Mouse (Mus musculus) CH12.LX (cell line): Measurements from ENCODE around the gene Carmil1. TPM values are rescaled to one million over a fixed set of nuclear protein-coding genes. Genes with fewer than 3 reads are reported as not detected.

Experiments used
- DNase-seq: peaks from one replicate; pipeline ENCODE4 v3.0.0-alpha.2; 2013; ENCODE audit errors: extremely low read depth
- H3K27ac ChIP-seq: 2 replicates; pipeline ENCODE4 v1.5.1; 2012; ENCODE audit warnings: low read depth, mild to moderate bottlenecking, control low read depth, moderate library complexity; ENCODE audit not compliant: insufficient read depth
- H3K27me3 ChIP-seq: replicated peaks from 2 replicates; pipeline ENCODE3; 2012; ENCODE audit warnings: inconsistent platforms
- H3K36me3 ChIP-seq, 2 experiments: replicated peaks in 1 of 2; 2 replicates each; pipeline versions ENCODE3 to v1.6.1; 2012; ENCODE audit warnings: inconsistent platforms in 1 of 2, low read length in 1 of 2, mild to moderate bottlenecking in 1 of 2, mixed read lengths in 1 of 2, moderate library complexity in 1 of 2; ENCODE audit not compliant: control insufficient read depth in 1 of 2, insufficient read depth in 1 of 2
- H3K4me1 ChIP-seq, 2 experiments: 2 replicates each; pipeline ENCODE4 v1.6.1; 2012; ENCODE audit warnings: inconsistent platforms in 1 of 2, moderate library complexity in 1 of 2; ENCODE audit not compliant: insufficient read depth in 2 of 2, control insufficient read depth in 1 of 2
- H3K4me2 ChIP-seq: 2 replicates; pipeline ENCODE4 v1.6.1; 2012; ENCODE audit warnings: low read depth, mild to moderate bottlenecking, control low read depth; ENCODE audit not compliant: poor library complexity, insufficient read depth, severe bottlenecking
- H3K4me3 ChIP-seq, 3 experiments: fragments of 150-350 bp in 1 of 3; sonication (generic) in 1 of 3; replicated peaks in 1 of 3; 2 replicates each; pipeline versions ENCODE3 to v1.5.1; 2011 to 2012; ENCODE audit warnings: low read depth in 2 of 3, low read length in 2 of 3, mild to moderate bottlenecking in 2 of 3, moderate library complexity in 2 of 3, control low read depth in 1 of 3, improper control_type of control experiment in 1 of 3, inconsistent platforms in 1 of 3, mixed read lengths in 1 of 3; ENCODE audit not compliant: poor library complexity in 1 of 3
- H3K79me2 ChIP-seq: replicated peaks from 2 replicates; pipeline ENCODE4 v1.6.1; 2012; ENCODE audit warnings: mild to moderate bottlenecking, moderate library complexity; ENCODE audit not compliant: control insufficient read depth, poor library complexity, insufficient read depth, severe bottlenecking; ENCODE audit errors: extremely low read depth
- H3K9ac ChIP-seq: 2 replicates; pipeline ENCODE4 v1.6.1; 2012; ENCODE audit warnings: low read depth, mild to moderate bottlenecking, control low read depth, moderate library complexity; ENCODE audit not compliant: insufficient read depth
- H3K9me3 ChIP-seq: replicated peaks from 2 replicates; pipeline ENCODE3; 2012; ENCODE audit warnings: low read length, inconsistent platforms, mixed read lengths
- CHD1 ChIP-seq: IDR thresholded peaks from 2 replicates; pipeline ENCODE4 v1.6.1; 2012; ENCODE audit warnings: low read depth, low read length, improper control_type of control experiment, inconsistent platforms
- ELF1 ChIP-seq: IDR thresholded peaks from 2 replicates; pipeline ENCODE4 v1.6.1; 2014; ENCODE audit warnings: low read depth, mild to moderate bottlenecking, inconsistent platforms, low read length, improper control_type of control experiment
- GABPA ChIP-seq: IDR thresholded peaks from 2 replicates; pipeline ENCODE4 v1.6.1; 2012; ENCODE audit warnings: low read depth, low read length, improper control_type of control experiment, inconsistent platforms; ENCODE audit not compliant: insufficient replicate concordance
- HCFC1 ChIP-seq: IDR thresholded peaks from 2 replicates; pipeline ENCODE4 v1.6.1; 2012; ENCODE audit warnings: low read depth, mild to moderate bottlenecking, inconsistent platforms, low read length, improper control_type of control experiment
- JUN ChIP-seq: IDR thresholded peaks from 2 replicates; pipeline ENCODE4 v1.6.1; 2011; ENCODE audit warnings: low read depth, mild to moderate bottlenecking, low read length, improper control_type of control experiment, moderate library complexity; ENCODE audit not compliant: insufficient read depth
- JUND ChIP-seq: conservative IDR thresholded peaks from 2 replicates; pipeline ENCODE4 v1.6.1; 2011; ENCODE audit warnings: low read depth, low read length, improper control_type of control experiment
- MAFK ChIP-seq: IDR thresholded peaks from 2 replicates; pipeline ENCODE4 v1.6.1; 2011; ENCODE audit warnings: low read length, improper control_type of control experiment; ENCODE audit not compliant: insufficient replicate concordance
- MAZ ChIP-seq: IDR thresholded peaks from 2 replicates; pipeline ENCODE4 v1.6.1; 2012; ENCODE audit warnings: low read depth, mild to moderate bottlenecking, inconsistent platforms, low read length, improper control_type of control experiment, moderate library complexity
- MEF2A ChIP-seq: IDR thresholded peaks from 2 replicates; pipeline ENCODE4 v1.6.1; 2014; ENCODE audit warnings: low read depth, mild to moderate bottlenecking, inconsistent platforms, low read length, improper control_type of control experiment, borderline replicate concordance
- NELFE ChIP-seq: IDR thresholded peaks from 2 replicates; pipeline ENCODE4 v1.6.1; 2011; ENCODE audit warnings: low read depth, low read length, improper control_type of control experiment
- NRF1 ChIP-seq: IDR thresholded peaks from 2 replicates; pipeline ENCODE4 v1.6.1; 2014; ENCODE audit warnings: low read depth, mild to moderate bottlenecking, inconsistent platforms, low read length, improper control_type of control experiment, moderate library complexity
- POLR2A ChIP-seq: IDR thresholded peaks from 2 replicates; pipeline ENCODE4 v1.6.1; 2011; ENCODE audit warnings: low read depth, mild to moderate bottlenecking, improper control_type of control experiment, low read length
- RAD21 ChIP-seq: IDR thresholded peaks from 2 replicates; pipeline ENCODE4 v1.6.1; 2011; ENCODE audit warnings: low read depth, mild to moderate bottlenecking, low read length, improper control_type of control experiment, moderate library complexity
- TBP ChIP-seq: conservative IDR thresholded peaks from 2 replicates; pipeline ENCODE4 v1.6.1; 2011; ENCODE audit warnings: low read depth, low read length, improper control_type of control experiment
- TCF12 ChIP-seq: IDR thresholded peaks from 2 replicates; pipeline ENCODE4 v1.6.1; 2014; ENCODE audit warnings: low read depth, mild to moderate bottlenecking, inconsistent platforms, low read length, improper control_type of control experiment
- UBTF ChIP-seq: IDR thresholded peaks from 2 replicates; pipeline ENCODE4 v1.6.1; 2012; ENCODE audit warnings: low read depth, mild to moderate bottlenecking, inconsistent platforms, low read length, improper control_type of control experiment, moderate library complexity
- USF2 ChIP-seq: conservative IDR thresholded peaks from 2 replicates; pipeline ENCODE4 v1.6.1; 2011; ENCODE audit warnings: low read depth, low read length, improper control_type of control experiment
- ZKSCAN1 ChIP-seq: IDR thresholded peaks from 2 replicates; pipeline ENCODE4 v1.6.1; 2012; ENCODE audit warnings: low read depth, inconsistent platforms, low read length, improper control_type of control experiment, borderline replicate concordance
- ZMIZ1 ChIP-seq: IDR thresholded peaks from 2 replicates; pipeline ENCODE4 v1.6.1; 2012; ENCODE audit warnings: low read depth, mild to moderate bottlenecking, inconsistent platforms, low read length, improper control_type of control experiment
- ZNF384 ChIP-seq: IDR thresholded peaks from 2 replicates; pipeline ENCODE4 v1.6.1; 2012; ENCODE audit warnings: low read depth, low read length, improper control_type of control experiment, inconsistent platforms
- dilution Hi-C: fragments of 300-500 bp; cut with MboI; formaldehyde crosslinking; loops from 2 replicates; pipeline ENCODE4 v1.14.3; 2020; ENCODE audit warnings: low sequenced_read_pairs; ENCODE audit not compliant: extremely low pct_unique_long_range_greater_than_20kb, extremely low pct_ligation_motif_present
- in situ Hi-C: fragments of 300-500 bp; cut with MboI; formaldehyde crosslinking; loops from 3 replicates; pipeline ENCODE4 v1.14.3; 2019; ENCODE audit warnings: low sequenced_read_pairs, low pct_ligation_motif_present, low pct_unique_long_range_greater_than_20kb, mixed read lengths
- polyA plus RNA-seq: library from polyadenylated mRNA; unstranded; fragments of >175 nt; gene quantifications from 2 replicates; pipeline ENCODE4 v1.2.1, GENCODE M21; 2012; ENCODE audit warnings: low read depth; ENCODE audit not compliant: insufficient read length
- total RNA-seq, 2 experiments: library from RNA; depleted of rRNA; stranded (reverse); fragments of 300-350 nt in 1 of 2; fragments of >200 nt in 1 of 2; gene quantifications; 2 replicates each; pipeline ENCODE4 v1.2.3; 2012 to 2014

The Carmil1 gene
- total and polyA plus RNA-seq, 3 experiments: 1.1 to 9.4 (median 7.2) TPM

DNA sequence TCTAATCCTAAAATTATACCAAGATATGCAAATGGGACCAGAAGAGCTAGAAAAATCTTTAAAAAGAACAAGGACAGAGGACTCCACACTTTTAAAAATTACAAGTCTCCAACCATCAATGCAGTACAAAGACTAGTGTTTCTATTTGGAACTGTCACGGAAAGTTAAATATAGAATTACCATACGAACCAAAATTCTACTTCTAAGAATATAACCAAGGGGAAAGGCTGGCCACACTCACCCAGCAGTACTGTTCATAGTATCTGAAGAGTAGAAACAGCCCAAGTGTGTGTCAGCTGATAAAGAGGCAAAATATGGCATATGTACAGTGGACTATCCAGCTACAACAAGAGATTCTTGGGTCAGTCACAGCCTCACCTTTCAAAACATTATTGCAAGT is 315.7 kb downstream of the Carmil1 start:
- Histone ChIP-seq H3K27me3 (no peaks in the 10 kb centered on the region), H3K36me3 (no peaks in the 10 kb centered on the region), H3K4me3 (no peak overlapping the region), H3K4me1 (no peaks in the 10 kb centered on the region), H3K27ac (no peak overlapping the region), H3K9ac (no peak overlapping the region), H3K4me2 (no peak overlapping the region), H3K79me2 (no peaks in the 10 kb centered on the region), H3K9me3 (no peaks in the 10 kb centered on the region)
- no peak for TF ChIP-seq JUN
- TF ChIP-seq MEF2A: no peak
- no peak for TF ChIP-seq UBTF
- TF ChIP-seq MAFK: no peak
- no peak for TF ChIP-seq ELF1
- no peak for TF ChIP-seq POLR2A
- TF ChIP-seq MAZ: no peak
- no peak for TF ChIP-seq TCF12
- no peak for TF ChIP-seq TBP
- TF ChIP-seq NRF1: no peak
- no peak for TF ChIP-seq HCFC1
- no peak for TF ChIP-seq RAD21
- no peak for TF ChIP-seq CHD1
- TF ChIP-seq NELFE: no peak
- TF ChIP-seq JUND: no peak
- no peak for TF ChIP-seq ZNF384
- TF ChIP-seq ZMIZ1: no peak
- TF ChIP-seq ZKSCAN1: no peak
- no peak for TF ChIP-seq USF2
- TF ChIP-seq GABPA: no peak
- dilution Hi-C loops: no loop called here
- DNase-seq: no peak
- in situ Hi-C loops: no loop called here

Other genes with a start within 250 kb of the Carmil1 start
- 5.5 and 6.1 TPM in 2 replicates for gene Cmah, start 46.6 kb upstream of the Carmil1 start, total RNA-seq (2012; rRNA removed)
- 5.0 and 5.3 TPM in 2 replicates for gene Cmah, start 46.6 kb upstream of the Carmil1 start, total RNA-seq (2014; rRNA removed)
- gene Cmah, start 46.6 kb upstream of the Carmil1 start, polyA plus RNA-seq: 15.5 and 17.4 TPM in 2 replicates